Mouse (Mus musculus): Measurements from ENCODE around the gene Agpat2. TPM values are rescaled to one million over a fixed set of nuclear protein-coding genes. Genes with fewer than 3 reads are reported as not detected.
A peak's percentile ranks its signal among the peaks of the same experiment; 100 is the strongest.

Agpat2 gene
- 288 and 515 TPM in 2 replicates for polyA plus RNA-seq (2012; rRNA removed)

DNA sequence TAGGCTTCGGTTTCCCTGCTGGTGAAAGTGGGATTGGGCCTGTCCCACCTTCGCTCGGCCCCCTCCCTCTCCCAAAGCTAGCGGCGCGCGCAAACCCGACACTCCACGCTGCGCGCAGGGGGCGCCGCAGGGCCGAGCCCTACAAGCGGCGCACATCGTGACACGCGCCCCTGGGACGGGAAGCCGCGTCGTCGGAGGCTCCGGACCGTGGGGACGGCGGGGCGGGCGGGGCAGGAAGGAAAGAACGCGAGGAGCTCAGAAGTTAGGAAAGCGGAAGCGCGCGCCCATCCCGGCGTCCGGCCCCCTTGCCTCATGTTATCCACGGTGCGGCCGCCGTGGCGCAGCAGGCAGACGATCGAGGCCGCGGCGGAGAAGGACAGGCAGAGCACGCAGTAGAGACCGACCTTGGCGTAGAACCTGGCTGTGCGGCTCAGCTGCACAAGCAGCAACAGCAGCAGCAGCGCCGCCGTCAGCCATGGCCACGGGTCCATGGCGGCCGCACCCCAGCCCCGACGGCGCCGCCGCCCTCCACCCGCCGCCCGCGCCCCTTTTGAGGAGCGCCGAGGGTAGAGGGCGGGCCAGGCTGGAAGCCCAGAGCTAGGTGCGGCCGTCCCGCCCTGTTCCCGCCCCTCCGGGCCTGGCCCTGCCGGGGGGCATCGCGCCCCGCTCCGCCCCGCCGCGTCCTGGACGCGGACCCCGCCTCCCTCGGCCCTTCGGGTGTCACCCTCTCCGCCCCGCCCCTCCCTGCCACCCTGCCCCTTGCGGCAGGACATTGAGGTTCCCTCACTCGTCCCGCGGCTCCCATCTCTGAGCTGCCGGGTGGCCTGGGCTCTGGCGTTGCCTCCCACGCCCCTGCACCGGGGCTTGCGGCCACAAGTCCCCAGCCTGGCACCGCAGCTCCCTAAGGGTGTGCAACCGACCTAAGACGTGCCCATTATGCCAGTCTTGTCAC, at the start of gene Agpat2:
Gene Agpat2 (minus strand): TSS at position 698 of the 952 bp plus-strand sequence.
- no peaks in the 10 kb centered on the region for H3K36me3 ChIP-seq (ENCODE audit: control insufficient read depth, insufficient read depth, low read length)
- under 1% methylated on average over 103 of the region's 103 CpGs for WGBS
- H3K27ac ChIP-seq (ENCODE audit: insufficient read depth, low read depth, low read length): peak within 1 kb of the TSS; percentile 77

DNA sequence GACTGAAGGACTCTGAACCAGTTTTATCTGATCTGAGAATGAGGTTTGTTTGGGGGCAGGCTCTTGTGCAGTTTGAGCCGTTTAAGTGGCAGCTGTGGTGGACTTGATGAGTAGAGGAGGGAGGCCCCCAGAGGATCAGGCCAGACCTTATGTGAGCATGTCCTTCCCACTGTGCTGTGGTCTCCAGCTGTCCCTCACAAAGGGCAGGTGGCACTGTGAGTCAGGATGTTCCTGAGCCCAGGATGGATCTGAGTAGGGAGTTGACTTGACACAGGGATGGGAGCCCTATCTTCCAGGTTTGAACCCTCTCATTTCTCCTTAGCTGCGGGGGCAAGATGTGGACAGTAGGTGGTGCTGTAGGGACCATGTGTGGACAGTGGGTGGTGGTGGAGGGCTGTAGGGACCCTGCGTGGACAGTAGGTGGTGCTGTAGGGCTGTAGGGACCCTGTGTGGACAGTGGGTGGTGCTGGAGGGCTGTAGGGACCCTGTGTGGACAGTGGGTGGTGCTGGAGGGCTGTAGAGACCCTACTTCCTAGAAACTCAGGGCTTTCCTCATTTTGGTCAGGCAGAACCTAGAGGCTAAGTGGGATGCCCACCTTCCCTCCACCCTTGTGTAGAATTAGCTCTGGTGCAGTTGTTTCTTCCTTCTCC, 42.6 kb upstream of the Agpat2 start:
- Histone ChIP-seq H3K4me1 (ENCODE audit: control insufficient read depth, insufficient read depth, insufficient read length, low read length) (peaks cover 10% of the 10 kb centered on the region), H3K27me3 (ENCODE audit: control insufficient read depth, insufficient read depth, low read length) (no peaks in the 10 kb centered on the region), H3K36me3 (ENCODE audit: control insufficient read depth, insufficient read depth, low read length) (no peaks in the 10 kb centered on the region), H3K4me3 (ENCODE audit: low read depth, low read length) (no peak overlapping the region), H3K27ac (ENCODE audit: insufficient read depth, low read depth, low read length) (no peak overlapping the region)
- WGBS: 3% methylated on average over 3 of the region's 3 CpGs
- TF ChIP-seq CTCF (IDR thresholded peaks at IDR 0.05; ENCODE audit: extremely low read depth, insufficient read length, insufficient replicate concordance, low read depth, low read length): peak; percentile 100
- no peak for TF ChIP-seq POLR2A (IDR thresholded peaks at IDR 0.05; ENCODE audit: low read depth, low read length)

More for the DNA sequence above, at the start of gene Agpat2:
- Histone ChIP-seq H3K27me3 (ENCODE audit: control insufficient read depth, insufficient read depth, low read length) (no peaks in the 10 kb centered on the region), H3K4me3 (ENCODE audit: low read depth, low read length) (peak within 1 kb of the TSS; percentile 75), H3K4me1 (ENCODE audit: control insufficient read depth, insufficient read depth, insufficient read length, low read length) (peaks cover 41% of the 10 kb centered on the region)
- peak; percentile 16; the same call in 1 of the 2 replicates for TF ChIP-seq CTCF (IDR thresholded peaks at IDR 0.05; ENCODE audit: extremely low read depth, insufficient read length, insufficient replicate concordance, low read depth, low read length)
- TF ChIP-seq POLR2A (IDR thresholded peaks at IDR 0.05; ENCODE audit: low read depth, low read length): peak; percentile 66

DNA sequence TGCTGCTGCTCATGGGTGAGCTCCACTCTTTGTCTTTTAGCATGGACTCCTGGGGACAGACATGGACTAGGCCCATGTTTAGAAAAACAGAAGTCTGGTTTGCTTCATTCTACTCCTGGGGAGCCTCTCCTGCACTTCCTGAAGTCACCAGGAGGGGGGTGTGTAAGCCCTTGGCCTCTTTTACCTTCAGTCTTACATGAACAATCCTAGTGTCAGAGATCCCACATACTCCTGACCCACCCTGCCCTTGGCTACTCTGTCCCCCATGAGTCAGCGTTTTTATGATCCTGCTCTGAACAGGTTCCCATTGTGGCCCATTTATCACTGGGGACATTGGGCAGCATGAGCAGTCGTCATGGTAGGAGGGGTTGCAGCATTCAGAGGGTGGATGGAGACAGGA, 39.7 kb upstream of the Agpat2 start:
- Histone ChIP-seq H3K27ac (ENCODE audit: insufficient read depth, low read depth, low read length) (no peak overlapping the region), H3K4me3 (ENCODE audit: low read depth, low read length) (no peak overlapping the region), H3K36me3 (ENCODE audit: control insufficient read depth, insufficient read depth, low read length) (no peaks in the 10 kb centered on the region), H3K27me3 (ENCODE audit: control insufficient read depth, insufficient read depth, low read length) (no peaks in the 10 kb centered on the region), H3K4me1 (ENCODE audit: control insufficient read depth, insufficient read depth, insufficient read length, low read length) (peaks cover 14% of the 10 kb centered on the region)
- peak; percentile 39; the same call in 1 of the 2 replicates for TF ChIP-seq CTCF (IDR thresholded peaks at IDR 0.05; ENCODE audit: extremely low read depth, insufficient read length, insufficient replicate concordance, low read depth, low read length)
- no peak for TF ChIP-seq POLR2A (IDR thresholded peaks at IDR 0.05; ENCODE audit: low read depth, low read length)
- 52% methylated on average over 2 of the region's 2 CpGs for WGBS

DNA sequence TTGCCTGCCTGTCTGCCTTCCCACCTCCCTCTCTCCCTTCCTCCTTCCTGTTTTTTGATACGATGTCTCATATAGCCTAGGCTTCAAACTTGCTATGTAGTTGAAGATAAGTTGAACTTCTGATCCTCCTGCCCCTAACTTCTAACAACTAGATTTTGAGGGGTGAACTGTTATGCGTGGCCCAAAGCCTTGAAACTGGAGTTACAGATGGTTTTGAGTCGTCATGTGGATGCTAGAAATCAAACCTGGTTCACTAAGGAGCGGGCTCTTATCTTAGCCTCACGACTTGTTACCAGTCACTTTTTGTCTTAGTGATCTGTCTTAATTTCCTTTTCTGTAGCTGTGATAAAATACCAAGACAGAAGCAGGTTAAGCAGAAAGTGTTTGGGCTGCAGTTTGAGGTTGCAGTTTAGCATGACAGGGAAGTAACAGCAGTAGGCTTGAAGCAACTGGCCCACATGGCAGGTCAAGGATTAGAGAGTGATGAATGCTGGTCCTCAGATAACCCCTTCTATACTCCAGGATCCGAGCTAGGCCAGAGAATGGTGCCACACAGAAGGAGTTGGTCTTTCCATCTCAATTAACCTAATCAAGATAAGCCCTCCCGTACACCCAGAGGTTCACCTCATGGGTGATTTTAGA, 36.9 kb upstream of the Agpat2 start:
- Histone ChIP-seq H3K4me1 (ENCODE audit: control insufficient read depth, insufficient read depth, insufficient read length, low read length) (peaks cover 21% of the 10 kb centered on the region), H3K4me3 (ENCODE audit: low read depth, low read length) (no peak overlapping the region), H3K36me3 (ENCODE audit: control insufficient read depth, insufficient read depth, low read length) (peaks cover 18% of the 10 kb centered on the region), H3K27ac (ENCODE audit: insufficient read depth, low read depth, low read length) (peak overlapping the region; percentile 27; the same call in 1 of the 2 replicates), H3K27me3 (ENCODE audit: control insufficient read depth, insufficient read depth, low read length) (no peaks in the 10 kb centered on the region)
- 81% methylated on average over 7 of the region's 7 CpGs for WGBS
- TF ChIP-seq CTCF (IDR thresholded peaks at IDR 0.05; ENCODE audit: extremely low read depth, insufficient read length, insufficient replicate concordance, low read depth, low read length) (no peak), POLR2A (IDR thresholded peaks at IDR 0.05; ENCODE audit: low read depth, low read length) (no peak)

DNA sequence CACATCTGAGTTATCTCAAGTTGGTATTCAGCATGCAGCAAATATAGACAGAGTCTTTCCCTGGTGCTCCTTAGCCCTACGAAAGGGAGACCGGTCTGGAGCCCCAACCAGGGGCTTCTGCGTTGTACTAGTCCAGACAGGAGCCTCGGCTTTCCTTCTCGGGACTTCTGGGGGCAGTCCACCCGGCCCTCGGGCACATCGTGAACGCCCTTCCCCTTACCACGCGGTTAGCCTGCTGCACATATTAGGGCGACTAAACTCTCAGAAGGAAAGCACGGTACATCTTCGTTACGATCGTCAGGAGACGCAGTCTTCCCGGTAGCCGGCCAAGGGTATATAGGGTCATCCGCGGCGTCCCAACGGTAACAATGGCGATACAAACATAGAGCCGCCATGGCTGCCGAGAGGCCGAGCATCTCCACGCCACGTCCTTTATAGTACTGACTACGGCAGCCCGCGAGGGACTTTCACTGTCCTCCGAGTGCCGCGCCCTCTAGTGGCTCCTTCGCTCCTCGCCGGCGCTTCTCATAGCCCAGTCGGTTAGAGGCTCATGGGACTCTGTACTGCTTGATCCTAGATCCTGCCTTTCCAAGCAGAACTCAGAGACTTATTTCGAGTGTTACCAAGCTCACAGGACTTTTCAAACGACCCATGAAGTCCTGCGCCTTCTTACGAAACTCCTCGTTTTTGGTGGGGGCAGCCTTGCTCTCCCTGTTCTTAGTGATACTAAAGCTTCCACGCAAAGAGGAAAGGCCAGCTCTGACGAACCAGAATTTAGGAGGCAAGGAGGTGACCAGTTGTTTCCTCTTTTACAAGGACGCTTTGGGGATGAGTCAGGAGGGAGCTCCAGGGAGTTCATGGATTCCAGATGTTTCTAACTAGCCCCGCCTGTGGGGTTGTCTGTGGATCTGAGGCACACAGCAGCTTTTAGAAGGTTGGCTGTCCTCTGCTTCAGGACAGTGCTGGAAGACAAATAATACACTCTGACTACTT, 35.9 kb upstream of the Agpat2 start:
- Histone ChIP-seq H3K27me3 (ENCODE audit: control insufficient read depth, insufficient read depth, low read length) (no peaks in the 10 kb centered on the region), H3K27ac (ENCODE audit: insufficient read depth, low read depth, low read length) (peak overlapping the region; percentile 57)
- 7% methylated on average over 49 of the region's 49 CpGs for WGBS

DNA sequence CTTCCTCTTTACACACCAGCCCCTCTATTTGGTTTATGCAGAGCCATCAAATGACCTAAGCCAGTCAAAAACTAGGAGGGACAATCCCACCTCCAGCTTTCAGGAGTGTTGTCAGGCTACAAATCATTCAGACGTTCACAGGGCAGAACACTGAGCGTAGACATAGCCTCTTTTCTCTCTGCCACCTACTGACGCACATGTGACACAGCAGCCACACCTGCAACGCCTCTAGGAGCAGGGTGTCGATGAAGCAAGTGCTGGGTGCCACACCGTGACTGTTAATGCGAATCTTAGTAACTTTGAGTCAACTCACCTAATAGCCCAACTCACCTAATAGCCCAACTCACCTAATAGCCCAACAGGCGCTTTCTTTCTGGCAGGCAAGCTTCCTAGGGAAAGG, 34.9 kb upstream of the Agpat2 start:
- peak overlapping the region; percentile 81 for H3K4me3 ChIP-seq (ENCODE audit: low read depth, low read length)
- TF ChIP-seq CTCF (IDR thresholded peaks at IDR 0.05; ENCODE audit: extremely low read depth, insufficient read length, insufficient replicate concordance, low read depth, low read length) (peak; percentile 60; the same call in 1 of the 2 replicates), POLR2A (IDR thresholded peaks at IDR 0.05; ENCODE audit: low read depth, low read length) (no peak)
- no peaks in the 10 kb centered on the region for H3K27me3 ChIP-seq (ENCODE audit: control insufficient read depth, insufficient read depth, low read length)
- 5% methylated on average over 8 of the region's 8 CpGs for WGBS
- H3K36me3 ChIP-seq (ENCODE audit: control insufficient read depth, insufficient read depth, low read length): peaks cover 32% of the 10 kb centered on the region
- peaks cover 18% of the 10 kb centered on the region for H3K4me1 ChIP-seq (ENCODE audit: control insufficient read depth, insufficient read depth, insufficient read length, low read length)
- H3K27ac ChIP-seq (ENCODE audit: insufficient read depth, low read depth, low read length): no peak overlapping the region

More for the DNA sequence above, 35.9 kb upstream of the Agpat2 start:
- peaks cover 27% of the 10 kb centered on the region for H3K36me3 ChIP-seq (ENCODE audit: control insufficient read depth, insufficient read depth, low read length)
- H3K4me1 ChIP-seq (ENCODE audit: control insufficient read depth, insufficient read depth, insufficient read length, low read length): peaks cover 21% of the 10 kb centered on the region
- TF ChIP-seq POLR2A (IDR thresholded peaks at IDR 0.05; ENCODE audit: low read depth, low read length) (peak; percentile 89), CTCF (IDR thresholded peaks at IDR 0.05; ENCODE audit: extremely low read depth, insufficient read length, insufficient replicate concordance, low read depth, low read length) (peak; percentile 98)
- H3K4me3 ChIP-seq (ENCODE audit: low read depth, low read length): peak overlapping the region; percentile 81
